Mouse (Mus musculus) lung, embryonic 16.5 days (tissue): ENCODE data around the gene Cerkl. TPM values are rescaled to one million over a fixed set of nuclear protein-coding genes. Genes with fewer than 3 reads are reported as not detected.
A peak's percentile ranks its signal among the peaks of the same experiment; 100 is the strongest.

Experiments
- ATAC-seq: fragments of 200-750 bp; cut with Nextera tagmentation; 2 replicates; pipeline ENCODE4 v1.8.0; 2017; ENCODE audit warnings: low read depth, mild to moderate bottlenecking, moderate library complexity
- H3K27ac ChIP-seq: fragments of 300-500 bp; sonication (generic); 2 replicates; pipeline ENCODE4 v1.5.1; 2014; ENCODE audit warnings: mild to moderate bottlenecking, control low read depth, low read length
- H3K27me3 ChIP-seq: fragments of 300-500 bp; sonication (generic); 2 replicates; pipeline ENCODE4 v1.6.1; 2014; ENCODE audit warnings: low read depth, low read length, mixed read lengths; ENCODE audit not compliant: control insufficient read depth, insufficient read depth
- H3K36me3 ChIP-seq: fragments of 300-500 bp; sonication (generic); 2 replicates; pipeline ENCODE4 v1.6.1; 2014; ENCODE audit warnings: low read length; ENCODE audit not compliant: control insufficient read depth, insufficient read depth
- H3K4me1 ChIP-seq: fragments of 300-500 bp; sonication (generic); replicated peaks from 2 replicates; pipeline ENCODE4 v1.6.1; 2014; ENCODE audit warnings: low read length, mixed read lengths; ENCODE audit not compliant: control insufficient read depth, insufficient read depth
- H3K4me2 ChIP-seq: fragments of 300-500 bp; sonication (generic); 2 replicates; pipeline ENCODE4 v1.6.1; 2014; ENCODE audit warnings: low read depth, low read length, control low read depth
- H3K4me3 ChIP-seq: fragments of 300-500 bp; sonication (generic); 2 replicates; pipeline ENCODE4 v1.5.1; 2014; ENCODE audit warnings: mild to moderate bottlenecking, low read length, control low read depth
- H3K9ac ChIP-seq: fragments of 300-500 bp; sonication (generic); 2 replicates; pipeline ENCODE4 v1.6.1; 2014; ENCODE audit warnings: low read length, control low read depth
- H3K9me3 ChIP-seq: fragments of 300-500 bp; sonication (generic); 2 replicates; pipeline ENCODE4 v1.6.1; 2016; ENCODE audit warnings: low read length; ENCODE audit not compliant: control insufficient read depth
- WGBS: fragments of 180-500 bp; shearing (Covaris S2); extraction: QIAGEN DNeasy Blood & Tissue Kit; methylation state at CpG from one replicate; pipeline ENCODE4 v1.1.7; 2014; 5-methylcytosine and 5-hydroxymethylcytosine counted together
- polyA plus RNA-seq: library from polyadenylated mRNA; unstranded; fragments of >200 nt; fragmentation: Nextera tagmentation; extraction: Ambion mirVana; gene quantifications from 2 replicates; pipeline ENCODE4 v1.2.1, GENCODE M21; 2015

Cerkl gene
- polyA plus RNA-seq, 1 experiment from 2014 or later = 0.58 TPM

DNA sequence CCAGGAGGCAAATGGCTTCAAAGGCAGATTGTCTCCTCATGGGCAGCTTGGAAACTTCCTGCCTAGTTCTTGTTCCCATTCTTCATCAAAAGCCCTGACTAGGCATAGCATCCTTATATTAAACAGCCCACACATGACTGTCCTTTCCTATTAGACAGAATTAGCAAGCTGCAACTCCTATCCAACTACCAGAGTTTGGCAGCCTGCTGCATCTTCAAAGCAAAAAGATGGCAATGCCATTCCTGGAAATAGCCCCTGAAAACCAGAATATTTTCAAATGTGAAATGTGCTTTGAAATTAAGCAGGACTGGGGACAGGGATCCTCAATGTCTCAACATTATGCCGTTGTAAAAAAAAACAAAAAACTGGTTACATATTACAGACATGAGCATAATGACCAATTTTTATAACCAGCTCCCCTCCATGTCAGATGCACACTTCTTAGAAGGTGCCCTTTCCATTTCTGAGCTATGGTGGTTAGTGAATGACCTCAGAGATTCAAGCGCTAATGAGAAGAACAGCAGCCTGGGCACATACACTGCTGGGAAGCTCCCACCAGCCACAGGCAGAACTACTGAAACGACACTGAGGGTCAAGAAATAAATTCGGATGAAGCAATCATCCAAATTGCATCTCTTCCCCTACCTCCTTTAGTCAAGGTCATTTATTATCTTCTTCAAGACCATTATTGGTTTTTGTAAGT is 104.3 kb downstream of the Cerkl start:
- H3K36me3 ChIP-seq = no peaks in the 10 kb centered on the region
- no peak for ATAC-seq
- H3K27ac ChIP-seq = no peak overlapping the region
- 82% methylated on average over 4 of the region's 4 CpGs for WGBS
- no peak overlapping the region for H3K9ac ChIP-seq
- no peak overlapping the region for H3K4me3 ChIP-seq
- no peaks in the 10 kb centered on the region for H3K9me3 ChIP-seq
- no peaks in the 10 kb centered on the region for H3K4me1 ChIP-seq
- H3K27me3 ChIP-seq = no peaks in the 10 kb centered on the region
- H3K4me2 ChIP-seq = no peak overlapping the region

DNA sequence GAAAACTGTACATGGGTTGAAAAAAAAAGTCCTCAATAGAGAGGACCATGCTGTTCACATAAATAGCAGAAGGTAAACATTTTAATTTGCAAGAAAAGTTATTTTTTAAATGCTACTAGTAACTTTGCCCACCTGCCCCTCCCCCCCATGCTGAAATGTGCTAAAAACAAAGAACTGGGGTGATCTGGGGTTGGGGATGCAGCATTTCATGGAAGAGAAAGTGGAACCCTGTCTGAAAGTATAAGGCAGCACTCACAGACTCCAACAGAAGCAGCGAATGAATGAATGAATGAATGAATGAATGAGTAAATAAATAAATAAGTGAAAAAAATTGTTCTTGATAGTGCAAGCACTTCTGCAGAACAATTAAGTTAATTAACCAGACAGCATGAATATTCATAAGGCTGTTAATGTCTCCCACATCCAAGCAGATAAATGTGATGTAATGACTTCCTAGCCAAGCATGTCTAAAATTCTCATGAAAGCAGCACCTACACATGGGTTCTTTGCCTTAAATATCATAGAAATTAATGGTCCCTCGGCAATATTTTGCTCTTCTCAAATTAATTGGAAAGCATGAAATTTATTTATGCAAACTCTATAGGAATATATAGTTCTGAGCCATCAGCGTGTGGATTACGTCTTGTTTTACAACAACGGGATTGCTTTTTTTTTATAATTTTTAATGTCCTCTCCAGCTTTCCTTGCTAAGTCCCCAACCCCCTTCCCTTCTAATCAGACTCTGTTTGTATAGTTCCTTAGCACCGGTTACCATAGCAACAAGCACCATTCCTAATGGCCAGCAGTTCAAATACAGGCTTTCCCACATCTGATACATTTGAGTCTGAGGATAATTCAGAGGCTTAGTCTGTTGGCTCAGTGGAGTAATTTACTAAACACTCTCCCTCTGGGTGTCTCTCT is 105.1 kb downstream of the Cerkl start:
- Histone ChIP-seq H3K4me2 (no peak overlapping the region), H3K27me3 (no peaks in the 10 kb centered on the region), H3K27ac (no peak overlapping the region), H3K36me3 (no peaks in the 10 kb centered on the region), H3K9ac (no peak overlapping the region), H3K4me3 (no peak overlapping the region), H3K4me1 (no peaks in the 10 kb centered on the region), H3K9me3 (no peaks in the 10 kb centered on the region)
- ATAC-seq = no peak
- WGBS = 76% methylated on average over 6 of the region's 6 CpGs

DNA sequence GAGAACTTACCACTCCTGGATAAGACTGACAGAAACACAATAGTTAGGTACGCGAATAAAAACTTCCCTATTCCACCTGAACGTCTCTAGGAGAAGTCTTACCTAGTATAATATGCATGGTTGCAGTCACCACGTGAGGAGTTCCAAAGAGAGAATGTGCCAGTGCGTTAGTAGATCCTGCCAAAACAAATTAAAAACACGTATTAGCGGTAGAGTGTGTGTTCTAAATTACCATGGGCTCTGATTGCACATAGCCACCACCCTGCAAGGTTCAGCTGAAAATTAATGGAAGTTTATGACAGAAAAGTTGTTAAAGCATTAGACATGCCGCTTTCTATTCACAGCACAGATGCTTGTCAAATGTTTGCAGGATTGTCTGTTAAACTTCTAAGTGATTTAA is 113.5 kb downstream of the Cerkl start:
- no peaks in the 10 kb centered on the region for H3K9me3 ChIP-seq
- H3K4me1 ChIP-seq = no peaks in the 10 kb centered on the region
- H3K27ac ChIP-seq = no peak overlapping the region
- no peaks in the 10 kb centered on the region for H3K27me3 ChIP-seq
- ATAC-seq = no peak
- 73% methylated on average over 8 of the region's 8 CpGs for WGBS
- H3K9ac ChIP-seq = no peak overlapping the region
- no peaks in the 10 kb centered on the region for H3K36me3 ChIP-seq
- H3K4me2 ChIP-seq = no peak overlapping the region
- no peak overlapping the region for H3K4me3 ChIP-seq

DNA sequence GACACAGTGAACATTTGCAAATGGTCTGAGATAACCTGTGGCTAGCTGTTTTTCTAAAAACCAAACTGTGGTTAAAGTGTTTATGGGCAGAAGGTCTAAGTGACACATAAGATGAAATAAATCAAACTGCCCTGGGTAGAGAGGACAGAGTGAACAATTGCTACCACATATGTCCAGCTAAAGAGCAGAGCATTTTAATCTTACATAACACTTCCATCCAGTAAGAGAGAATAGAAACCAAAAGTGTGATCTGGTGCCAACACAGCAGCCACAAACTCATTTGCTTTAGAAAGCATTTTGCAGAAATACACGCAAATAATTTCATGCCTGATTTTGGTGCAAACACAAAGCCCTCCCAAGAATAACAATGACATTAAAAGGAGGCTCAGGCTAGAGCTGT is 117.6 kb downstream of the Cerkl start:
- Histone ChIP-seq H3K4me2 (no peak overlapping the region), H3K36me3 (no peaks in the 10 kb centered on the region), H3K4me1 (no peaks in the 10 kb centered on the region), H3K9ac (no peak overlapping the region), H3K9me3 (no peaks in the 10 kb centered on the region), H3K27ac (no peak overlapping the region), H3K4me3 (no peak overlapping the region), H3K27me3 (no peaks in the 10 kb centered on the region)
- 45% methylated on average over 1 of the region's 1 CpGs for WGBS
- no peak for ATAC-seq

DNA sequence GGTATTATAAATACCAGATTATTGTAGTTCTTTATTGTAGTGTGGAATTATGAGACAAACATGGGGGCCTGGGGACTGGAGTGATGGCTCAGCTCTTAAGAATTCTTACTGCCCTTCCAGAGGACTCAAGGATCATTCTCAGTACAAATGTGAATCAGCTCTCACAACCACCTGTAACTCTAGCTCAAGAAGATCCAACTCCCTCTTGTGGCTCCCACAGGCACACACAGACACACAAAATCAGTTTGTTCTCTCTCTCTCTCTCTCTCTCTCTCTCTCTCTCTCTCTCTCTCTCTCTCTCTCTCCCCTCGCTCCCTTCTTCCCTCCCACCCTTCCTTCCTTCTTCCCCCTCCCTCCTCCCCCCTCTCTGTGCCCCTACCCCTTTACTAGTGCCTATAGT is 120.4 kb downstream of the Cerkl start:
- 71% methylated on average over 1 of the region's 1 CpGs for WGBS

DNA sequence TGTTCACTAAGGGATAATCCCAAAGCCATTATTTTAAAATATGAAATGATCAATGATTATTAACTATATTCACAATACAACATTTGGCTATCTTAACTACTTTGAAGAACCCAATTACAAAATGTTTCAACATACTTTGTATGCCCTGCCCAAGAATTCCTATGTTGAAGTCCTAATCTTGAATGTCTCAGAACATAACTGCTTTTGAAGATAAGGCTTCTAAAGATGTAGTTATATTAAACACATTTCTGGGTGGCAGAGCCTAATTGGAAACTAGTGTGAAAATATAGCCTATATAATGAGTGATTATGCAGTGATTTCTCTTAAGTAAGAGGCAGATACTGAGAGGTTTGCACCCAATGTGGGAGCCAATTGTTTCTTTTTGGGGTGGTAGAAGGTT is 121.9 kb downstream of the Cerkl start:
- ATAC-seq = no peak
- no peak overlapping the region for H3K4me2 ChIP-seq
- H3K27me3 ChIP-seq = no peaks in the 10 kb centered on the region
- H3K4me1 ChIP-seq = no peaks in the 10 kb centered on the region
- no peak overlapping the region for H3K9ac ChIP-seq
- H3K4me3 ChIP-seq = no peak overlapping the region
- no peaks in the 10 kb centered on the region for H3K36me3 ChIP-seq
- no peak overlapping the region for H3K27ac ChIP-seq
- no peaks in the 10 kb centered on the region for H3K9me3 ChIP-seq

More for the DNA sequence above, 120.4 kb downstream of the Cerkl start:
- Histone ChIP-seq H3K9me3 (no peaks in the 10 kb centered on the region), H3K4me3 (no peak overlapping the region), H3K4me2 (no peak overlapping the region), H3K27me3 (no peaks in the 10 kb centered on the region), H3K36me3 (no peaks in the 10 kb centered on the region), H3K27ac (no peak overlapping the region), H3K9ac (no peak overlapping the region), H3K4me1 (no peaks in the 10 kb centered on the region)
- ATAC-seq = no peak

DNA sequence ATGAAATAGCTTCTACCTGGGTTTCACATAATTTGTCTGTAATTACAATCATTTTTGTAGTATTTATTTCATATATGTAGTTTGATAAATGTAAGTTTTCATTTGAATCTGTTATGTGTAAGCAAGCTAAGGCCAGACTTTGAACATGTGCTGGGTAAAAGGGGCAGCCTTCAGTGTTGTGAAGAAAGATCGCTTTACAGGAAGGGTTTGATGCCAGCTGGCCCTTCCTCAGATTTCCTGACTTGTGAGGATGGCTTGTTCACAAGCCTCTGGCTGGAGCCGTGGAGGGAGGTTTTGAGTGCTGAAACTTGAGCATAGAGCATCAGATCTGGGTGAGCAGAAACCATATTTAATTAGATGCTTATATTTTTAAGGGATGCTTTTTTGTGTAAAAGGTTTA is 128.5 kb downstream of the Cerkl start:
- no peak overlapping the region for H3K27ac ChIP-seq
- H3K9ac ChIP-seq = no peak overlapping the region
- no peak for ATAC-seq
- H3K4me1 ChIP-seq = no peaks in the 10 kb centered on the region
- no peaks in the 10 kb centered on the region for H3K27me3 ChIP-seq
- no peak overlapping the region for H3K4me3 ChIP-seq
- no peaks in the 10 kb centered on the region for H3K36me3 ChIP-seq
- no peaks in the 10 kb centered on the region for H3K9me3 ChIP-seq
- H3K4me2 ChIP-seq = no peak overlapping the region
- 40% methylated on average over 2 of the region's 2 CpGs for WGBS

DNA sequence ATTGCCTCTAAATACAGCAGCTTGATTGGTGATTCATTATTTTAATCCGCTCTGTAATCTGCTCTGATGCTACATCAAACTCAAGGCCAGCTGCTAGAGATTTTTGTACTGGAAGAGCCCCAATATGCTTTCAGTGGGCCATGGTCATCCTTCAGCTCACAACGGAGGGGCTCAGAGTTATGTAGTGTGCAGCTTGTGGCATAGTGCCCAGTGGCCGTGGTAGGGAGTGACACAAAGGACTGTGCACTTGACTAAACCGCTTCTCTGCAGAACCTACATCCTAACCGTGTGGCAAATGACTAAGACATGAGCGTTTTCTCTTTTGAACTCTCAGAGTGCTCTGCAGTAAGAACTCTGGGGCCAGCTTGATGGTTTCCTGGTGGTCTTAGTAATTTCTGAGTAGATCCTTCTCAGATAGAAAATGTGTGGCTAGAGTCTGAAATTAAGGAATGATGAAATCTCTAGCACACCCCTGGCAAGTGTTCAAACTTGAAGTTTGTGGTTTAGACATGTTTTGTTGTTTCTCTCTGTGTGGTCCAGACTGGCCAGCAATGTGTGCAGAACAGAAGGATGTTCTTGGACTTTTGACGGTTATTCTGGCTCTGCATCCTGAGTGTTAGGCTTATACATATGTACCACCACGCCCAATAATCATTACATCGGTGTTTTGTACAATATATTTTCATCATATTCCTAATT is 140.3 kb downstream of the Cerkl start:
- no peak overlapping the region for H3K27ac ChIP-seq
- H3K4me3 ChIP-seq = no peak overlapping the region
- H3K4me2 ChIP-seq = no peak overlapping the region
- H3K36me3 ChIP-seq = no peaks in the 10 kb centered on the region
- H3K9me3 ChIP-seq = no peaks in the 10 kb centered on the region
- no peaks in the 10 kb centered on the region for H3K4me1 ChIP-seq
- H3K9ac ChIP-seq = no peak overlapping the region
- 65% methylated on average over 9 of the region's 9 CpGs for WGBS
- peak; percentile 71 for ATAC-seq
- H3K27me3 ChIP-seq = no peaks in the 10 kb centered on the region

DNA sequence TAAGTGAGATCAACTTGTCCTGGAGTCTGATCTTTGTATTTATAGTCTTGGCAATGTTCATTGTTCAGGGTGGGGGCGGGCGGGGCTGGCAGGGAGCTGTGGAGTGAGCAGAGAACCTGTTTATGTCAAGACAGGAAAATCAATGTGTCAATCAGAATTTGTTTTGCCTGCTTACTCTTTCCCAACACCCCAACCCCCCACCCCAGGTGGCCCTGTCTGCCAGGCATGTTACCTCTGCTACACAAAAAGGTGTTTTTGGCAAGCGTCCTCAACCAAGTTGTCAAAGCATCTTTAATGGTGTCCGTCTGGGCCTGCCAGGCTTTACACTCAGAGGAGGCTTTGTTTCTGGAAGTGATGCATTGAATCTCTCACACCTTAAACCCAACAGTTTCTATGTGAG is 141.5 kb downstream of the Cerkl start:
- no peak overlapping the region for H3K9ac ChIP-seq
- no peak overlapping the region for H3K27ac ChIP-seq
- no peak overlapping the region for H3K4me3 ChIP-seq
- H3K4me2 ChIP-seq = no peak overlapping the region
- H3K4me1 ChIP-seq = no peaks in the 10 kb centered on the region
- H3K9me3 ChIP-seq = no peaks in the 10 kb centered on the region
- H3K36me3 ChIP-seq = no peaks in the 10 kb centered on the region
- ATAC-seq = no peak
- no peaks in the 10 kb centered on the region for H3K27me3 ChIP-seq
- 91% methylated on average over 4 of the region's 4 CpGs for WGBS
